Mouse (Mus musculus) heart, embryonic 11.5 days (tissue): ENCODE measurements around the gene B9d2. TPM values are rescaled to one million over a fixed set of nuclear protein-coding genes. Genes with fewer than 3 reads are reported as not detected.

Experiments used
- ATAC-seq: fragments of 200-750 bp; cut with Nextera tagmentation; replicated peaks from 2 replicates; pipeline ENCODE4 v1.8.0; 2017; ENCODE audit warnings: moderate library complexity; ENCODE audit not compliant: insufficient number of reproducible peaks, low FRiP score, low TSS enrichment
- H3K27ac ChIP-seq: fragments of 300-500 bp; sonication (generic); 2 replicates; pipeline ENCODE4 v1.5.1; 2014; ENCODE audit warnings: mild to moderate bottlenecking, low read depth, low read length
- H3K27me3 ChIP-seq: fragments of 300-500 bp; sonication (generic); 2 replicates; pipeline ENCODE4 v1.6.1; 2014; ENCODE audit warnings: mild to moderate bottlenecking, low read length, mixed read lengths; ENCODE audit not compliant: control insufficient read depth, insufficient read depth
- H3K36me3 ChIP-seq: fragments of 300-500 bp; sonication (generic); 2 replicates; pipeline ENCODE4 v1.6.1; 2014; ENCODE audit warnings: mild to moderate bottlenecking, low read length, moderate library complexity, mixed read lengths; ENCODE audit not compliant: control insufficient read depth, insufficient read depth
- H3K4me1 ChIP-seq: fragments of 300-500 bp; sonication (generic); 2 replicates; pipeline ENCODE4 v1.6.1; 2014; ENCODE audit warnings: low read length; ENCODE audit not compliant: control insufficient read depth, insufficient read depth
- H3K4me2 ChIP-seq: fragments of 300-500 bp; sonication (generic); 2 replicates; pipeline ENCODE4 v1.6.1; 2014; ENCODE audit warnings: mild to moderate bottlenecking, moderate library complexity
- H3K4me3 ChIP-seq: fragments of 300-500 bp; sonication (generic); 2 replicates; pipeline ENCODE4 v1.5.1; 2014; ENCODE audit warnings: low read depth, low read length
- H3K9ac ChIP-seq: fragments of 300-500 bp; sonication (generic); 2 replicates; pipeline ENCODE4 v1.6.1; 2014; ENCODE audit warnings: mild to moderate bottlenecking, low read depth, low read length, moderate library complexity
- H3K9me3 ChIP-seq: fragments of 300-500 bp; sonication (generic); replicated peaks from 2 replicates; pipeline ENCODE4 v1.6.1; 2016; ENCODE audit warnings: low read length; ENCODE audit not compliant: control insufficient read depth
- WGBS: fragments of 180-500 bp; shearing (Covaris S2); extraction: QIAGEN DNeasy Blood & Tissue Kit; methylation state at CpG from one replicate; pipeline ENCODE4 v1.1.7; 2014; ENCODE audit not compliant: insufficient replicate concordance; 5-methylcytosine and 5-hydroxymethylcytosine counted together
- polyA plus RNA-seq: library from polyadenylated mRNA; unstranded; fragments of >200 nt; fragmentation: Nextera tagmentation; extraction: Ambion mirVana; gene quantifications from 2 replicates; pipeline ENCODE4 v1.2.1, GENCODE M21; 2014

Gene B9d2
- polyA plus RNA-seq, 1 experiment from 2014 or later, result 29.5 TPM

GRCm38 (mm10) chr7:25734991-25735390, 54.4 kb downstream of the B9d2 start:
- Histone ChIP-seq H3K4me2 (no peak overlapping the region), H3K27me3 (no peaks in the 10 kb centered on the region), H3K9ac (no peak overlapping the region), H3K4me3 (no peak overlapping the region), H3K27ac (no peak overlapping the region), H3K36me3 (peaks cover 72% of the 10 kb centered on the region), H3K9me3 (no peaks in the 10 kb centered on the region), H3K4me1 (no peaks in the 10 kb centered on the region)
- no peak for ATAC-seq
- WGBS, result 24% methylated on average over 4 of the region's 4 CpGs

Other genes starting within 250 kb of the B9d2 start
- gene Ceacam1, start 203.2 kb upstream of the B9d2 start, polyA plus RNA-seq, result 1.9 and 2.3 TPM in 2 replicates
- gene Ceacam2, start 140.9 kb upstream of the B9d2 start, polyA plus RNA-seq, result not detected in 2 replicates
- gene Erich4, start 64.9 kb upstream of the B9d2 start, polyA plus RNA-seq, result not detected in 2 replicates
- 52.3 and 60.3 TPM in 2 replicates for gene Dmac2, start 61.4 kb upstream of the B9d2 start, polyA plus RNA-seq
- 2.5 and 4.0 TPM in 2 replicates for gene B3gnt8, start 54.1 kb upstream of the B9d2 start, polyA plus RNA-seq
- 41.4 and 45.7 TPM in 2 replicates for gene Bckdha, start 21.8 kb upstream of the B9d2 start, polyA plus RNA-seq
- 40.4 and 44.8 TPM in 2 replicates for gene Exosc5, start 21.6 kb upstream of the B9d2 start, polyA plus RNA-seq
- gene Tmem91, start 5.6 kb upstream of the B9d2 start, polyA plus RNA-seq, result 1.2 and 2.0 TPM in 2 replicates
- gene Tgfb1, start 6.2 kb downstream of the B9d2 start, polyA plus RNA-seq, result 3.5 and 3.6 TPM in 2 replicates
- 25.5 and 25.6 TPM in 2 replicates for gene Ccdc97, start 38.3 kb downstream of the B9d2 start, polyA plus RNA-seq
- gene Hnrnpul1, start 74.0 kb downstream of the B9d2 start, polyA plus RNA-seq, result 47.7 and 53.3 TPM in 2 replicates
- 53.6 and 54.5 TPM in 2 replicates for gene Axl, start 107.9 kb downstream of the B9d2 start, polyA plus RNA-seq
- gene Cyp2s1, start 136.1 kb downstream of the B9d2 start, polyA plus RNA-seq, result 4.0 and 5.5 TPM in 2 replicates
- gene Cyp2b10, start 216.8 kb downstream of the B9d2 start, polyA plus RNA-seq, result not detected in 2 replicates